Mouse (Mus musculus): ENCODE data around the gene Phc2.

DNA sequence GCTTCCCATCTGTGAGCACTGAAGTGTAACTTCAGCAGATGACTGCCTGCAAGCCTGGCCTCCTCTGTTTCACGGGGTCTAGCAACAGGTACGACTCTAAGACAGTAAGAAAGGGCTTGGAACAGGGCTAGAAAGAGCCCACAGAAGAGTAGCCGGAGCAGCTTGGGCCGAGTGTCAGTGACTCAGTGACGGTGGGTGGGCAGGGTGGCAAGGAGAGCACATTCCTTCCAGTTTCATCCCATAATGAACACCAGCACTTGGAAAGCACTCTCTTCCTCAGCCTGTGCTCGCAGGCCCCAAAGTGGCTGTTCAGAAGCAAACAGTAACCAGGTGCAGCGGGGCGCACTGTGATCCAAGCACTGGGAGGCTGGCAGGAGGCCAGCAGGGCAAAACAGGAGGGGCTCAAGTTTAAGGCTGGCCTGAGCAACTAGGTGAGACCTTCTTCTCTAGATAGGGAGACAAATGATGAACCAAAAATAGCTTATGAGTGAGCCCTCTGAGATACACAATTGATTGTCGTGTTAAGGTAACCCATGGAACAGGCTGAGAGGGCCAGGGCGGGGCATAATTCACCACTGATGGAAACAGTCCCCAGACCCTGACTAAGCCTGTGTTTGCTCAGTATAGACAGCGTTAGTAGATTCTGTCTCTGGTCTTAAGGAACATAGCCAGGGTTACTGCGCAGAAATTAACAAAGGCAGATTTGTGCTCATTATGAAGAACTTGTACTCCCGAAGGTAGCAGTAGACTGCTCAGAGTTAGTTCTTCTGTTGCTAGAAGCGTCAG is 83.5 kb downstream of the Phc2 start:
- TF ChIP-seq CTCF (IDR thresholded peaks at IDR 0.05; ENCODE audit: insufficient read depth, low read length) (no peak), POLR2A (IDR thresholded peaks at IDR 0.05; ENCODE audit: borderline replicate concordance, extremely low read depth, low read depth, low read length) (no peak)
